Mouse (Mus musculus) urinary bladder, adult 2 months (tissue): ENCODE data around the gene Icam1. TPM values are rescaled to one million over a fixed set of nuclear protein-coding genes. Genes with fewer than 3 reads are reported as not detected.
"Not testable (repeated sequence)": the region's sequence is repeated elsewhere in the genome, so short reads cannot be mapped to it uniquely, and the experiment has no call there.

Experiments used
- DNase-seq: peaks from one replicate; pipeline ENCODE4 v3.0.0; 2022; ENCODE audit warnings: low spot score
- polyA plus RNA-seq: library from polyadenylated mRNA; depleted of rRNA; stranded (reverse); fragments of >200 nt; gene quantifications from 2 replicates; pipeline ENCODE4 v1.2.3, GENCODE M21; 2012

The Icam1 gene
- polyA plus RNA-seq, 1 experiment: 27.4 TPM

DNA sequence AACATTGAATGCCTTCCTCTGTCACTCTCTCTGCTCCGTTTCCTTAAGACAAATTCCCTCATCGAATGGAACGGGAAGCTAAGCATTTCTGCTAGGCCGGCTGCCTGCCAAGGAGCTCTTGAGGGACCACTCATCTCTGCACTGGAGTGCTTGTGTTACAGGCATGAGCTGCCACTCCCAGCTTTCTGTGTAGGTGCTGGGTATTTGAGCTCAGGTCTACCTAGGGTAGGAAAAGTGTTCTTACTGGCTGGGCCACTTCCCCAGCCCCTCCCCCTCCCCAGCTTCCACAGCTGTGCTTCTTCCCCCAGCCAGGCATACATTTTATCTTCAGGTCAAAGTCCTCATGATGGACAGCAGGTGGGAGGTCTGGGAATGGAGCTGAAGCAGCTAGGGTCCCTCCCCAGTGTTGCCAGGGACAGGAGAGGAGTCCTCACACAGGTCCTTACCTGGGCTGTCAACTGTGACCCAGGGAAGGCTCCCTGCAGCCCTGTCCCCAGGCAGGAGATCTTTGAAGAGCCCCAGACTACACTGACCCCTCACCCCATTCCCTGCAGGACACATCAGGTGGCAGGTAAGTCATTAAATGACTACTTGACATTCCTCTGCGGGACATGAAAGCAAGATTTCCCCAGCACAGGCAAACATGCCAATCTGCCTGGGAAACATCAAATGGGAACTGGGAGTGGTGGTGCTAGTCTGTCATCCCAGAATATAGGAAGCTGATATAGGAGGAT is 22.5 kb upstream of the Icam1 start:
- no peak for DNase-seq

DNA sequence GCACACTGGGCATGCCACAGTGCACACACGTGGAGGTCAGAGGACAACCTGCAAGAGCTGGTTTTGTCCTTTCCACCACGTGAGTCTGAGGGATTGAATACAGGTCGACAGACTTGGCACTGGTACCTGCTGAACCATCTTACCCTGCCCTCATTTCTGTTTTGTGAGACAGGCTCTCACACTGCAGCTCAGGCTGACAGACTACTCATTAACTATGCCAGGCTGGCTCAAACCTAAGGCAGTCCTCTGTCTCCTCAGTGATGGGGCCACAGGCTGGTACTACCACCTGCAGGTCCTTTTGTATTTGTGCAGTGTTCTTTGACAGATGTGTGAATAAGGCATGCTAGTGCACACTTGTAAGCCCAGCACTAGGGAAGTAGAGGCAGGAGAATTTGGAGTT is 20.7 kb upstream of the Icam1 start:
- DNase-seq: no peak

DNA sequence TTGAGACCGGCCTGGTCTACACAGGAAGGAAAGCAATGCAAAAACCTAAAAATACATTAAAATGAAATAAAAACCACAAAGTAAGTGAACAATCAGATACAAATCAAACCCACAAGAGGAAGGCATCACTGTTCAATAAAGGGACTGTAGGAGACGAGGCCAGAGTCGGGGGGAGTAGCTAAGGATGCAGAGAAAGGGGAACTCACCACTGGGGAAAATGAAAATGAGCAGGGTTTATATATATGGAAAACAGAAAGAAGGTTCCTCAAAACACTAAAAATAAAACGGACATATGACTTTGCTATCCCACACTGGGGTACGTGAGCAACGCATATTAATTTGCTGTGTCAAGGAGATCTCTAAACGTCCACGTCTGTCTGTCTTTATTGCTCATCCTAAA is 18.7 kb upstream of the Icam1 start:
- DNase-seq: no peak

DNA sequence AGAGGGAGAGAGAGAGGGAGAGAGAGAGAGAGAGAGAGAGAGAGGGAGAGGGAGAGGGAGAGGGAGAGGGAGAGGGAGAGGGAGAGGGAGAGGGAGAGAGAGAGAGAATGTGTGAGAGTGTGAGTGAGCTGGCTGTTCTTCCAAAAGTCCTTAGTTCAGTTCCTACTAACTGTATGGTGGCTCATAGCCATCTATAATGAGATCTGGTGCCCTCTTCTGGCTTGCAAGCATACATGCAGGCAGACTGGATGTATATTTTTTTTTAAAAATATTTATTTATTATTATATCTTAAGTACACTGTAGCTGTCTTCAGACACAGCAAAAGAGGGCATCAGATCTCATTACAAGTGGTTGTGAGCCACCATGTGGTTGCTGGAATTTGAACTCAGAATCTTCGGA is 17.4 kb upstream of the Icam1 start:
- not testable (repeated sequence) for DNase-seq

DNA sequence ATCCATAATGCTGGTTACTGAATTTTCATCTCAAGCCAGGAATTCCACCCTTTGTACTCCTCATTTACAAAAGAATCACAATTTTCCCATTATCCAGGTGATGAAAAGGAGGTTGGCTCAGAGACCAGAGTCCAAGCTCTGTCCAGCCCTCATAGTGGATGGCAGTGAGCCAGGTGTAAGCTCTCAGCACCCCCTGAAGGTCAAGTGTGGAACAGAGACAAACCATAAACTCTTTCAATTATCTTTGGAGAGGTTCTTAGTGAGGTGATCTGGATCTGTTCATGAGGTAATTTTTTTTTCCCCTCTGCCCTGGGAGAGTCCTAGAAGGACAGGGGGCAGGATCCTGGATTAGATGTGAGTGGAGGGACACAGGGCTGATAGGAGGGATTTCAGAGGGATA is 15.0 kb upstream of the Icam1 start:
- no peak for DNase-seq

DNA sequence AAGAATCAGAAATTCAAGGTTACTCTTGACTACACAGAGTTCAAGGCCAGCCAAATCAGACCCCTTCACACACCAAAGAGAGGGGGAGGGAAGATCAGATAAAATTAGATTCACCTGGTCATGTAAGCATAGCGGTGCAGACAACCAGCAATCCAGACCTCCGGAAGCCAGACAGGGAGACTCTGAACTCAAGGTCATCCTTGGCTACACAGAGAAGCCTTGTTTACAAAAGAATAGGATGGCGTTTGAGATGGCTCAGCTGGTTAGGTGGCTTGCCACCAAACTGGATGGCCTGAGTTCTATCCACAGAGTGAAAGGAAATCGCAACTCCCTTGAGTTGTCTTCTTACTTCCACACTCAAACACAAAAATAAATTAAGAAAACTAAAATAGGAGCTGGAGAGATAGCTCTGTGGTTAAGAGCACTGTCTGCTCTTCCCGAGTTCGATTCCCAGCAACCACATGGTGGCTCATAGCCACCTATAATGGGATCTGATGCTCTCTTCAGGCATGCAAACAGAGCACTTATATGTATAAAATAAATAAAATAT is 14.1 kb upstream of the Icam1 start:
- DNase-seq: no peak

DNA sequence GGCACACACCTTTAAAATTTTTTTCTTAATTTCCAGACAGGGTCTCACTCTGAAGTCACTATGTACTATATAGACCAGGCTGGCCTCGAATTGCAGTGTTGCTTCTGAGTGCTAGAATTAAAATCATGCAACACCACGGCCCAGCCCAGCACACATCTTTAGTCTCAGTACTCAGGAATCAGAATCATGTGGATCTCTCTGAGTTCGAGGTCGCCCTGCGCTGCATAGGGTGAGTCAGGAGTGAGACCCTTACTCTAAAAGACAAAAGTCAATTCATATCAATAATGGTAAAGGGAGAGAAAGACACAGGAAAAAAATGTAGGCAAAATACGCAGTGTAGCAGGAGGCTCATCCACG is 13.5 kb upstream of the Icam1 start:
- DNase-seq: no peak

DNA sequence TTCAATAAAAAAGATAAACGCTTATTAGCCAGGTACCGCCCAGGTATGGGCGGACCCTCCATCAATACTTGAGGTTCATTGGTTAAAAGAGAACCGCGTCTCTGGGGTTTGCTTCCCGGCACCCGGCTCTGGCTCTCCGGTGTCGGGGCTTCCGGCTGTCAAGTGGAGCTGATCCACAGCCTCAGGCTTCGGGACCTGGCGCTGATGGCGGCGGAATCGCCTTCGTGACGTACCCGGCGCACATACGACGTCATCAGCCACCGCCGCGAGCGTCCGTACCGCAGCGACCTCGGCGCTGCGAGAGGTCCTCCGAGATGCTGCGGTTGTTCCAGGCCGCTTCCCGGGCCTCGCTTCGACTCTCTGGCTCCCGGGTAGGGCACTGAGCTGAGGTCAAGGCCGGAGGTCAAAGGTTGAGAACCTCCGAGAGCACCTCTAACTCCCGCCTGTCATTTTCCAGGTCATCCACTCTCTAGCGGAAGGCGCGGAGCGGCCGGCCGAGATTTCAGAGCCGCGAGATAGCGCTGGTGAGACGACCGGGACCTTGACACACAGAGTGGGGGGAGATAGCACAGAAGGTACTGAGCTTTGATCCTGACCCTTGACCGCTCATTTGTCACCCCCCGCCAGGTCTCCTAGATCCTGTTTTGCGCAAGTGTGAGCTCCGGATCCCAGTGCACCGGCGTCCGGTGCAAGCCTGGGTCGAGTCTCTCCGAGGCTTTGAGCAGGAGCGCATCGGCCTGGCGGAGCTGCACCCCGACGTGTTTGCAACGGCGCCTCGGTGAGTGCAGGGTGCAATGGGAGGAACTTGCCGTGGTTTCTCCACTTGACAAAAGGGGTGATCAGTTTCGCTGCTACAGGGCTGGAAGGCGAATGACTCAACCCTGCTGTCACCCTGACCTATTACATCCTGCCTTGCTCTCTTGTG is 12.9 kb upstream of the Icam1 start, which contains the start of gene Mrpl4:
Mrpl4 (plus strand) TSS at position 112 of the 925 bp plus-strand sequence.
- peak; percentile 76 for DNase-seq

DNA sequence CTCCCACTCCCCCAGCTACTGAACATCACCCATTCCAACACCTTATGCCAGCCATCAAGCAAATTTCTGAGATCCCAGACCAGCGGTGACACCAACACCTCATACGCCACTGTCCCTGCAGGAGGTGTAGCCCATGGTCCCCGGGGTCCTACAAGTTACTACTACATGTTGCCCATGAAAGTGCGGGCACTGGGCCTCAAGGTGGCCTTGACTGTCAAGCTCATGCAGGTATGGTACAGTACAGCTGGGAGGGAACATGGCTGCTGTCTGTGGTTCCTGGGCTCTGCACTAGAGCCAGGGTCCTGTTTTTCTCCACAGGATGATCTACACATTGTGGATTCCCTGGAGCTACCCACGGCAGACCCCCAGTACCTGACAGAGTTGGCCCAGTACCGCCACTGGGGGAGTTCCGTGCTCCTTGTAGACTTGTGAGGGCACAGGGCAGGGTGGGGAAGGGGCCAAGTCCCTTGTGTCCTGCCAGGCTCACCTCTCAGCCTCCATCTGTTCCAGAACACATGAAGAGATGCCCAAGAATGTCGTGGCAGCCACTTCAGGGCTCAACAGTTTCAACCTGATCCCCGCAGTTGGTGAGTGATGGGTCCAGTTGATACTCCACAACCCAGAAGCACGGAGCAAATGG is 8.4 kb upstream of the Icam1 start:
- DNase-seq: no peak

DNA sequence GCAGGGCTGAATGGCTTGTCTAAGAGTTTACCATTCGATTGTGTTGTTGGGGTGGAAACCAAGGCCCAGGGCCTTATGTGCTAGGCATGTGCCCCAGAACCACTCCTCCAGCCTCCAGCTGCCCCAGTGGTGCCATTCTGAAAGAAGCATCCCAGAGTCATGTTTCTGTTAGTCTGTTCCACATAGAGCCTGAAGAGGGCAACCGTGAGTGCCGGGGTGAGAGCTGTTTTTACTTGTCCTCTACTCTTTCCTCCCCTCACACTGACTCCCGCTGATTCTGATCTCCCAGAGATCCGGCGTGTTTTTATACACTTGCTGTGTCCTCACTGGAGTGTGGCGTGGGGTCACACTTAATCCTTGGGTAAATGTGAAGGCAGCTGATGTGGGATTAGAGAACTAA is 7.8 kb upstream of the Icam1 start:
- no peak for DNase-seq

DNA sequence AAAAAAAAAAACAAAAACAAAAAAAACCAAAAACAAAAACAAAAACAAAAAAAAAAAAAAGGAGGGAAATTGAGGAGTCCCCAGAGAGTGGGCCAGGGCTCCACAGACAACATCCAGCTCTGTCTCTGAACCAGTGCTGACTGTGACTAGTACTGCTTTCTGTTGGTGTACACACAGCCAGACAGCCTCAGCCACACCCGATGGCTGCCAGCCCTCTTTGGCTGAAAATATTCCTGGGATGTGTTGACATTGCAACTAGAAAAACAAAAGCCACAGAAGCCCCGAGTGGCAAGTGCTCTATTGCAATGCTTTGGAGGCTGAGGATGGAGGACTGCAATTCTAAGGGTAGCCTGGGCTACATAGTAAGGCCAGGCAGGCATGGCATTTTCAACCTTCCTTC is 5.4 kb upstream of the Icam1 start:
- DNase-seq: no peak

DNA sequence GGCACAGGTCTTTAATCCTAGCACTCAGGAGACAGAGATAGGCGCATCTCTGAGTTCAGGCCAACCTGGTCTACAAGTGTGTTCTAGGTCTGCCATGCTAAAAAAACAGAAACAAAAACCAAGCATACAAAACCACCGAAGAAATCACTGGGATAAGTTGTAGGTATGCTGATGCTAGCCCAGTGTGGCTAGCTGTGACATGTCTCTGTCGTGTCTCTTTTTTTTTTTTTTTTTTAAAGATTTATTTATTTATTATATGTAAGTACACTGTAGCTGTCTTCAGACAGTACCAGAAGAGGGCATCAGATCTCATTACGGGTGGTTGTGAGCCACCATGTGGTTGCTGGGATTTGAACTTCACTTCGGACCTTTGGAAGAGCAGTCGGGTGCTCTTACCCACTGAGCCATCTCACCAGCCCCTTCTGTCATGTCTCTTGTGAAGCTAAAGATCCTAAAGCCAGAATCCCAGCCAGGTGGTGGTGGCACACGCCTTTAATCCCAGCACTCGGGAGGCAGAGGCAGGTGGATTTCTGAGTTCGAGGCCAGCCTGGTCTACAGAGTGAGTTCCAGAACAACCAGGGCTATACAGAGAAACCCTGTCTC is 4.7 kb upstream of the Icam1 start:
- DNase-seq: not testable (repeated sequence)

DNA sequence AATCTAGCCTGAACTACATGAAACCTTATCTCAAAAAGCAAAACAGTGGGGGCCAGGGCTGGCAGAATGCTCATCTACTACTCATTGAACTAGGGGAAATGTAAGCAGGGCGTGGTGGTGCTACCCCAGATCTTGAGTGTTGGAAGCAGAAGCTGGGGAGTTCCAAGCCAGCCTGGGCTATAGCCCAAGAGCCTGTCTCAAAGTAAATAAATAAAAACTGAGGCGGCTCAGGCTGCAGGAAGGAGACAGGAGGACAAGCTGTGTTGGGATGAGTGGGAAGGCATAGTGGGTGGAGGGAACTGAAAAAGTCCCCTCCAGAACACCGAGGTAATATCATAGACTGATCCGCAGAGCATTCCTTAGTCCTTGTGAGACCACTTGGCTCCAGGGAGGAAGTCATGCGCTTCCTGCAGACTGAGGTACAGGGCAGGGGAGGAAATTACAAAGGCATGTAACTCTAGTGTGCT is 3.9 kb upstream of the Icam1 start:
- DNase-seq: no peak

DNA sequence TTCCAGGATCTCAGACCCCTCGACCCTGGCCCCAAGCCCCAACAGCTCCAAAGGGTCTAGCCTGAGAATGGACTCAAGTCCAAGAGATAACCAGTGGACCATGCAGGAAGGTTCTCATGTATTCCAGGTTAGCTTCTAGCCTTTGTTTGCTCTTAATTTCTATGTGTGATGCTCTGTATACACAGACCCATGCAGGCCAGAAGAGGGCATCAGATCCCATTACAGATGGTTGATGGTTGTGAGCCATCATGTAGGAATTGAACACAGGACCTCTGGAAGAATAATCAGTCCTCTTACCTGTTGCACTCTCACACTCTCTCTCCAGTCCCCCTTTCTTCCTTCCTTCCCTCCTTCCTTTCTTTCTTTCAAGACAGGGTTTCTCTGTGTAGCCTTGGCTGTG is 3.4 kb upstream of the Icam1 start:
- no peak for DNase-seq

DNA sequence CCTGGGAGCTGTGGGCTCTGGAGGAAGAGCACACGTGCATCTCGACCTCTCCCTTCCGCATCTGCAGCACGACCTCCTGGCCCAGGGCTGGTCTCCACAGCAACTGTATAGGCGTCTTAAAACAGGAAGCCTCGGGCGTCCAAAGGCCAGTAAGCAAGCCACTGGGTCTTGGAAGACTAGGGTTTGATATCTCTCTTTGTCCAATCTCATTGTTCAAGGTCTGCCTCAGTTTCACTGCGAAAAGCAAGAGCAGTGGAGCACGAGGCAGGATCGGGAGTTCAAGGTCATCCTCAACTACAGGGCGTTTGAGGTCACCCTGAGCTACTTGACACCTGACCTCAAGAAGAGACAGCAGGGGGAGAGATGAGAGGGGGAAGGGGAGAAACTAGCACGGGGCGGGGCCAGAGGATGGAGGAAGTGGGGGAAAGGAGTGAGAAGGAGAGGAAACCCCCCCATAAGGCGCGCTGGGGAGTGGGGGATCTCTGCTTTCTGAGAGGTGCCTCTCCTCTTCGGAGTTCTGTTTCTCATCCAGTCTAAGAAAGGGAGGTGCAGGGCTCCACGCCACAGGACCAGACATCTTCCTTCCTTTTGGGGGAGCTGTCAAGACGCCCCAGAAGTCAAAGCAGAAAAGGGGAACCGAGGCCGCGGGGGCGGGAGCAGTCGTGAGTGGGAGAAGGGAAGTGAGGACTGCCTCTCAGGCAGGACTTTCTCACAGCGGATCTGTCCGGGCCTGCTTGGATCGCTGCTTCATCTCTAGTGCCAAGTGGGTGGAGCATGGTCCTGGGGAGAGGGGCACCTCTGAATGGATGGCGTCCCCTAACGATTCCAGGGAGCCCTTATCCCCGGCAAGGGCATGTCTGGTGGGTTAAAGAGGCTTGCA is 854 bp upstream of the Icam1 start:
- DNase-seq: no peak

DNA sequence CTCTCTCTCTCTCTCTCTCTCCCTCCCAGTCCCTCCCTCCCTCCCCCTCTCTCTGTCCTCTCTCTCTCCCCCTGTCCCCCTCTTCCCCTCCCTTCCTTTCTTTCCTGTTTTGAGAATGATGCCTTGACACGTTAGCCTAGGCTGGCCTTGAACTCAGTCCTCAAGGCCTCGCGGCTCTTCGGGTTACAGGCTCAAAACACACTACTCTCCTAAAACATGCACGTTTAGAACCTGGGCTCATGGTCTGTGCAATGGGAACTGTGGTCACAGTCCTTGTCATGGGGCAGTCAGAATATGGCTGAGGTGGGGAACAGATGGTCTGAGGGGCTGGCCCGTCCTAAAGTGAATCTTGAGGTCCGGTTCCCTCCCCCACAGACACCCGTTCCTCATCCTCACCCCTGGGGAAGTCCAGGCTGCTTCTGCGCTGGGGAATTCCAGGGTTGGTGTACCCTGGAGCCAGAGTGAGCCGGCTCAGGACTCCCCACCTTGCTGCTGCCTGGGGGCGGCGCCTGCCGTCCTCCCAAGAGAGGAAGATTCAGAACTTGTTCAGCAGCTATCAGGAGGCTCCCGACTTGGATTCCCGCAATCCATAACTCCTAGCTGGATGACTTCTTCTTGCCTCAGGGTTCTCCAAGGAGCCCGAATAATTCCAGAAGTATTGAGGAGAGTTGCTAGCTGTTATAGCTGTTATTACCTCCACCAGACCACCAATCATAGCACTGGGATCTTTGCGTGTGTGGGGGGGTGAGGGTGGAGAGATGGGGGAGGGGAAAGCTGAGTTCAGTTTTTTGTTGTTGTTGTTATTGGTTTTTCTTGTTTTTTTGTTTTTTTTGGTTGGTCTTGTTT is 769 bp downstream of the Icam1 start:
- DNase-seq: no peak

DNA sequence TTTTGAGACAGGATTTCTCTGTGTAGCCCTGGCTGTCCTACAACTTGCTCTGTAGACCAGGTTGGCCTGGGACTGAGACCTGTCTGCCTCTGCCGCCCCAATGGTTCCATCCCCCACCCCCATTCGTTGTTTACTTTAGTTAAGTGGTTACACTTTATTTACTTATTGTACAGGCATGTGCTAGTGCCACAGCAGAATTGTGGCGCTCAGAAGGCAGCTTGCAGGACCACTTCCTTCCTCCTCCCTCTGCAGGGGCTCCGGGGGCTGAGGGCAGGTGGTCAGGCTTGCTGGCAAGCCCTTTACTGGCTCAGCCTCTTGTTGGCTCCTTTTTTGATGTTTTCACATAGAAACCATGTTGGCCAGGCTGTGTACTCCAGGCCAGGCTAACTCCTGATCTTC is 1.4 kb downstream of the Icam1 start:
- DNase-seq: no peak

DNA sequence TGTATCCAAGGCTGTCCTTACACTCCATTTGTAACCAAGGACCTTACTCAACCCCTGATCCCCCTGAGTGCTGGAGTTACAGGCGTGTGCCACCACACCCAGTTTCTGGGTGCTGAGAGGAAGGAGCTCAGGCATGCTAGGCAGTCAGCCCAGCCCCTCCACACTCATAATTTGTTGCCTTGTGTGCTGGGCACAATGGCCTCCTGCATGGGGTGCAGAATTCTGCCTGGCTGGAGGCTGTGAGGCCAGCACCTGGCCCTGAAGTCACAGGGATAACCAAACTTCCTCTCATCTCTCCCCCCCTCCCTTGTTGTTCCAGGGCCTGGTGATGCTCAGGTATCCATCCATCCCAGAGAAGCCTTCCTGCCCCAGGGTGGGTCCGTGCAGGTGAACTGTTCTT is 2.8 kb downstream of the Icam1 start:
- no peak for DNase-seq

DNA sequence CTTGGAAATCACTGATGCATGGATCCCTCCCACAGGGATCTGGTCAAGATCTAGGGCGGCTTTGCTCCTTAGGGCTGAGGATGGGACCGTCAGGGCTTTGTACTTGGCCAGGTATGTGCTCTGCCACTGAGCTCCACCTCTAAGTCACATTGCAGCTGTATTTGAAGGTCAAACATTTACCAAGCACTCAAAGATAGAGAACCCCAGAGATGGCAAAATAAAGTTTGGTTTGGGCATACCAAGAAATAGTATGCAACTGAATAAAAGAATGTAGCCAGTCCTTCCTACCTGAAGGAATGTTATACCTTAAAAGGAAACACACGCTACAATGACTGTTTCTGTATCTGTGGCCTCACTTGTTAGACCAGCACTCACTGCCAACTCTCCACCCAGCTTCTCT is 5.6 kb downstream of the Icam1 start:
- DNase-seq: no peak

DNA sequence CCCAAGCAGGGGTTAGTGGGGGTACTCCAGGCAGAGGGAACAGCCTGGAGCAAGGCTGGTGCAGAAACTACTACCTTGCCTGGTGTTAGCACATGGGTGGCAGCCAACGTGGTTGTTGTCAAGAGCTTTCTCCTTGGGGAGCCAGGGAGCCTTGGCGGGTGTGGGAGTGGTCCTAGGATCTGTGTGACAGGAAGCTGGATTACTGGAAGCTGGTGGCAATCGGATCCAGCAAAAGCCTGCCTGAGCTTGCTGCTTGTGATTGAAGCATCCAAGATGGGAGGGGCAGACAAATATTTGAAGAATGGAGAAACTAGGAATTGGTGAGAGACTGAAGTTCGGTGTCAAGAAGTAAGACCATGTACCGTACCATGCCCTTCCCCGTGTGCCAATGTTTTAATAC is 6.5 kb downstream of the Icam1 start:
- no peak for DNase-seq
